Mouse (Mus musculus) liver (tissue): ENCODE data around the gene Slc6a8.

ENCODE experiments used
- DNase-seq: peaks from one replicate; pipeline ENCODE4 v3.0.0-alpha.2; 2020; ENCODE audit warnings: mixed read lengths

Gene Slc6a8

GRCm38 (mm10) chrX:73685629-73686028 is 12.7 kb downstream of the Slc6a8 start:
- DNase-seq, result no peak

- peak; percentile 27 for DNase-seq
Observed at GRCm38 (mm10) chrX:73690917-73691629, 18.1 kb downstream of the Slc6a8 start.

GRCm38 (mm10) chrX:73700472-73700871 is 27.5 kb downstream of the Slc6a8 start:
- no peak for DNase-seq

- DNase-seq, result peak; percentile 63
Observed at GRCm38 (mm10) chrX:73715476-73716108, 42.6 kb downstream of the Slc6a8 start.

- peak; percentile 96 for DNase-seq
Observed at GRCm38 (mm10) chrX:73716109-73716661, 43.2 kb downstream of the Slc6a8 start, which contains the start of the genes Bcap31 and Abcd1. TSS of gene Bcap31 (minus strand) at chrX:73716175. TSS of gene Abcd1 (plus strand) at chrX:73716597.

GRCm38 (mm10) chrX:73716709-73717545 is 44.0 kb downstream of the Slc6a8 start:
- DNase-seq, result peak; percentile 24

- DNase-seq, result peak; percentile 7
Observed at GRCm38 (mm10) chrX:73717667-73718066, 44.7 kb downstream of the Slc6a8 start.

GRCm38 (mm10) chrX:73718271-73718670 is 45.3 kb downstream of the Slc6a8 start:
- no peak for DNase-seq

- peak; percentile 34 for DNase-seq
Observed at GRCm38 (mm10) chrX:73718686-73719362, 45.9 kb downstream of the Slc6a8 start.

GRCm38 (mm10) chrX:73730908-73731307 is 58.0 kb downstream of the Slc6a8 start:
- DNase-seq, result no peak
